Mouse (Mus musculus): ENCODE data around the gene Creb5. TPM values are rescaled to one million over a fixed set of nuclear protein-coding genes. Genes with fewer than 3 reads are reported as not detected.

Creb5 gene
- polyA plus RNA-seq, 1 experiment from 2014 or later, result 0.20 TPM

DNA sequence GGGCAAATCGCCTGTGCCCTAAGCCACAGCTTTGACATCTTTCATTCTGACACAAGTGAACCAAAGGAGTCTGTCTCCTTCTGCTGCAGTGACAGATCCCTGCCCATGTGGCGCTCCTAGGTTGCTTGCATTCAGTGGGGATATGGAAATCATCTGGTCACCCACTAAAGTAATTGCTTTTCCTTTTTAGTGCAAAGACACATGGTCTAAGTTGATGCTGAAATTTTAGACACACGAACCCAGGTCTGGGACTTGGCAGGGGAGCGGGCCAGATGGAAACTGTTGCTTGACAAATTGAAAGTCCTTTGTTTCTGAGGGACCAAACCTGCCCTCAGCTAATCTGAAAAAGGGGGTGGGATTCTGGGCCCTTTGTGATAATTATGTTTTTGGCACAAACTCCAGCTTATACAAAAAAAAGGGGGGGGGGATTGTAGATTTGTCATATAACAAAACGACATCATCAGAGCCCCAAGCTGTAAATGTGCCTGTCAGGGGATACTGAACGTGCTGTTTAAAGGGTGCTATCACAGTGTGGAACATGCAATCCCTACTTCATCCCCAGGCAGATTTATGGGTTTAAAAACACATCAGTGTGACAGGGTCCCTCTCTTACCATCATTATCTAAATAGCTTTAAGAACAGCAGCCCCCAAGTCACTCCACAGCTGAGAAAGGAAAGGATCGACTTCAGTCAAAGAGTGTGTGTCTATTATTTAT, 401.9 kb downstream of the Creb5 start:
- H3K4me2 ChIP-seq (ENCODE audit: low read depth, low read length), result no peak overlapping the region

DNA sequence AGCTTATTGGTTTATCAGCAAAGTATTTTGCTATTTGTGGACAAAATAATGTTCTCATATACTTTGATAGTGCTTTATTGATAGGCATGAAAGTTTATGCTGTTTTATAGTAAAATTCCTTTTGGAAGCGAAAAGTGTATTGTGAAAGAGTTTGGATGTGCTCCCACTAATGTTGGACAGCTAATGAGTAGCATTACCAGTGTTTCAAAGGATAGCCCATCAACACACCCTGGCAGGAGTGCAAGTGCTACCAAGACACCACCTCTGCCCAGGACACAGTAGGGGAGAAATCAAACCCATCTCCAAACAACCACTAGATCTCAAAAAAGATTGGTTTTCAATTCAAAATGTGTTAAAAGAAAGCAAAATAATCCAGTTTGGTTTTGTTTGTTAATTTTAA, 403.9 kb downstream of the Creb5 start:
- DNase-seq (no peak), ATAC-seq (no peak)
- no peaks in the 10 kb centered on the region for H3K9me3 ChIP-seq (ENCODE audit: low read length)
- H3K27ac ChIP-seq (ENCODE audit: low read depth), result no peak overlapping the region
- no peaks in the 10 kb centered on the region for H3K4me1 ChIP-seq (ENCODE audit: insufficient read depth)
- H3K27me3 ChIP-seq (ENCODE audit: insufficient read depth, low read length), result no peaks in the 10 kb centered on the region
- H3K9ac ChIP-seq (replicated peaks), result no peak overlapping the region
- no peak overlapping the region for H3K4me3 ChIP-seq (ENCODE audit: low read depth, low read length)
- no peak overlapping the region for H3K4me2 ChIP-seq (ENCODE audit: low read depth, low read length)
- TF ChIP-seq EP300 (IDR thresholded peaks at IDR 0.05; ENCODE audit: low read depth), result no peak
- TF ChIP-seq CTCF (IDR thresholded peaks at IDR 0.05; ENCODE audit: low read depth), result no peak
- H3K36me3 ChIP-seq (replicated peaks; ENCODE audit: insufficient read depth, low read length), result no peaks in the 10 kb centered on the region
- WGBS (ENCODE audit: insufficient replicate concordance), result 66% methylated on average over 1 of the region's 1 CpGs

More for the DNA sequence above, 401.9 kb downstream of the Creb5 start:
- H3K4me3 ChIP-seq (ENCODE audit: low read depth, low read length), result no peak overlapping the region
- no peak for ATAC-seq
- no peaks in the 10 kb centered on the region for H3K4me1 ChIP-seq (ENCODE audit: insufficient read depth)
- H3K27me3 ChIP-seq (ENCODE audit: insufficient read depth, low read length), result no peaks in the 10 kb centered on the region
- DNase-seq, result no peak
- H3K27ac ChIP-seq (ENCODE audit: low read depth), result no peak overlapping the region
- 65% methylated on average over 7 of the region's 7 CpGs for WGBS (ENCODE audit: insufficient replicate concordance)
- TF ChIP-seq CTCF (IDR thresholded peaks at IDR 0.05; ENCODE audit: low read depth) (no peak), EP300 (IDR thresholded peaks at IDR 0.05; ENCODE audit: low read depth) (no peak)
- H3K9ac ChIP-seq (replicated peaks), result no peak overlapping the region
- no peaks in the 10 kb centered on the region for H3K9me3 ChIP-seq (ENCODE audit: low read length)
- no peaks in the 10 kb centered on the region for H3K36me3 ChIP-seq (replicated peaks; ENCODE audit: insufficient read depth, low read length)

DNA sequence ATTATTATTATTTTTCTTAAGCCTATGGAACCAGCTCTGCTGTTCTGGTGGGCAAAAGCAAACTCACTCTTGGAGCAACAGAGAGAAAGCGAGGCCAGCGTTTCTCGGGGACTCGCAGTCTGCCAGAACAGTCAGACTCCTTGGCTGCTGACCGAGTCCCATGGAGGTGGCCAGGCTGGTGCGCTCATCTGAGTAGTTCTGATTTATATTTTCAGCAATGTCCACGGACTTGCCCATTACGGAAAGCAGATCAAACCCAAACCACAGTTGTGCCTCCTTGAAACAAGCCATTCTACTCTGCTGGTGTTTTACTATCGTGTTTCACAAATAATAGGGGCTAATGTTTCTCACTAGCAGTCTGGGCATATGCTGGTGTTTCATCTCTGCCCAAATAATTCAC, 408.1 kb downstream of the Creb5 start:
- Histone ChIP-seq H3K27me3 (ENCODE audit: insufficient read depth, low read length) (0 out of 2 replicates have a peak, but pooled peaks cover 5% of the 10 kb centered on the region), H3K9ac (replicated peaks) (no peak overlapping the region), H3K36me3 (replicated peaks; ENCODE audit: insufficient read depth, low read length) (no peaks in the 10 kb centered on the region), H3K9me3 (ENCODE audit: low read length) (no peaks in the 10 kb centered on the region), H3K27ac (ENCODE audit: low read depth) (no peak overlapping the region), H3K4me3 (ENCODE audit: low read depth, low read length) (no peak overlapping the region), H3K4me1 (ENCODE audit: insufficient read depth) (no peaks in the 10 kb centered on the region), H3K4me2 (ENCODE audit: low read depth, low read length) (no peak overlapping the region)
- TF ChIP-seq EP300 (IDR thresholded peaks at IDR 0.05; ENCODE audit: low read depth), result no peak
- no peak for TF ChIP-seq CTCF (IDR thresholded peaks at IDR 0.05; ENCODE audit: low read depth)
- ATAC-seq (no peak), DNase-seq (no peak)
- WGBS (ENCODE audit: insufficient replicate concordance), result 77% methylated on average over 9 of the region's 9 CpGs

DNA sequence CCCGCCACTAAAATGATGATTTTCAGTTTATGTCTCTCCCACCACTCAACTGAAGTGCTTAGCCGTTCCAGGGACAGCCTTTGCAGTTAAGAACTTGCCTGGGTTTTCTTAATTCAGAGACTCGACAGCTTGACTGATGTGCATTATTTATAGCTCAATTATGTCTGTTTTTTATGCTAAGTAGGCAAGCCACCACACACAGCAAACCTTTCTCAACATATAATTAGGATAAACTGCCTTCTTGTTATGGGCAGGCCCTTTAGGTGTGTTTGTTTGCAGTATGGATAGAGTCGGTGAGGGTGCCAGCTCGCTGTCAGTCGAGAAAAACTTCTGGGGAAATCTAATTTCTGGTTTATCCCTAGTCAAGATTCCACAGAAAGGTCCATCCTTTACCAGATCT, 409.4 kb downstream of the Creb5 start:
- Histone ChIP-seq H3K36me3 (replicated peaks; ENCODE audit: insufficient read depth, low read length) (no peaks in the 10 kb centered on the region), H3K27me3 (ENCODE audit: insufficient read depth, low read length) (0 out of 2 replicates have a peak, but pooled peaks cover 5% of the 10 kb centered on the region), H3K4me1 (ENCODE audit: insufficient read depth) (no peaks in the 10 kb centered on the region), H3K27ac (ENCODE audit: low read depth) (no peak overlapping the region), H3K4me3 (ENCODE audit: low read depth, low read length) (no peak overlapping the region), H3K4me2 (ENCODE audit: low read depth, low read length) (no peak overlapping the region), H3K9ac (replicated peaks) (no peak overlapping the region), H3K9me3 (ENCODE audit: low read length) (no peaks in the 10 kb centered on the region)
- ATAC-seq (no peak), DNase-seq (no peak)
- 70% methylated on average over 6 of the region's 6 CpGs for WGBS (ENCODE audit: insufficient replicate concordance)
- no peak for TF ChIP-seq CTCF (IDR thresholded peaks at IDR 0.05; ENCODE audit: low read depth)
- no peak for TF ChIP-seq EP300 (IDR thresholded peaks at IDR 0.05; ENCODE audit: low read depth)

DNA sequence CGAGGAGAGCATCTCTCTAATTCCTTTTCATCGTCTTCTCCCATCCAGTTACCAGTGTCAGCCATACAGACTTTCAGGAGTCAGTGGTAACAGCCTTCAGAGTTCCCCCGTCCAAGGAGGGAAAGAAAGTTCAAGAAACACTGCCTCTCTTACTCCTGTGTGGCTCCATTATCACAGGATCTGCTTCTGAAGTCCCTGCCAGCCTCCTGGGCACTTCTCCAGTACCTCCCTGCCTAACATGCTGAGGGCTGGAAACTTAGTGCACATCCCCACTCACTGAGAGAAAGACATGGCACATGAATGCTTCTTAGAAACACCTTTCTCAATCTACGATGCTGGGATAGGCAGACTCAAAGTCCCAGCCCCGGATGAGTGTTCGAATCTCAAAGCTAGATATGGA, 409.9 kb downstream of the Creb5 start:
- H3K9ac ChIP-seq (replicated peaks), result no peak overlapping the region
- DNase-seq, result no peak
- H3K27ac ChIP-seq (ENCODE audit: low read depth), result no peak overlapping the region
- H3K4me2 ChIP-seq (ENCODE audit: low read depth, low read length), result no peak overlapping the region
- no peaks in the 10 kb centered on the region for H3K36me3 ChIP-seq (replicated peaks; ENCODE audit: insufficient read depth, low read length)
- no peaks in the 10 kb centered on the region for H3K9me3 ChIP-seq (ENCODE audit: low read length)
- 0 out of 2 replicates have a peak, but pooled peaks cover 5% of the 10 kb centered on the region for H3K27me3 ChIP-seq (ENCODE audit: insufficient read depth, low read length)
- 76% methylated on average over 6 of the region's 6 CpGs for WGBS (ENCODE audit: insufficient replicate concordance)
- H3K4me1 ChIP-seq (ENCODE audit: insufficient read depth), result no peaks in the 10 kb centered on the region
- no peak overlapping the region for H3K4me3 ChIP-seq (ENCODE audit: low read depth, low read length)
- no peak for TF ChIP-seq EP300 (IDR thresholded peaks at IDR 0.05; ENCODE audit: low read depth)
- TF ChIP-seq CTCF (IDR thresholded peaks at IDR 0.05; ENCODE audit: low read depth), result no peak
- ATAC-seq, result no peak

DNA sequence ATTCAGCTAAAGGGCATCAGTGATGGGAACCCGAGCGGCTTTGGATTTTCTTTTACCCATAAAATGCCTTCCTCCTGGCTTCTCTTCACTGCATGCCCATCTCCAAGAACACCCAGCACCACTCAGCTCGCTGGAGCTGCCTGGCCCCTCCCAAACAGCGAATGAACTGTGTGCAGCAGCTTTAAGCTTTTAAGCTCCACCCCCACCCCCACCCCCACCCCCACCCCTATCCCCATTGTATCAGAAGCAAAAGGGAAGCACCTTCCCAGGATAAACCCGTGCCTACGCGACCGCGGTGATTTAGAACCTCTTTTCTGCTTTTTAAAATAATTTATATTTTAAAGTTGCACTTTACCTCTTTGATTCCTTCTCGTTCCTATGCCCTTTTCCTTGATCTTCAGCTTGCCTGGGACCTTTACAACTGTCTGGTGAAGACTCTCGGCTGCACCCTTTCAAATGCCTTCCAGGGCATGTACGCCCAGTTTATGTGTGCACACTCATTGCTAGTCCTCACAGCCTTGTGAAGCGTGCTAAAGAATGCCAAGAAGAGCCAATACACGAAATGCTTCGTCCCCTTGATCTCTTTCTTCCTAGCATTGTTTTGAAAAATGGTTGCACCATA, 411.2 kb downstream of the Creb5 start:
- Histone ChIP-seq H3K27ac (ENCODE audit: low read depth) (no peak overlapping the region), H3K4me1 (ENCODE audit: insufficient read depth) (no peaks in the 10 kb centered on the region), H3K4me2 (ENCODE audit: low read depth, low read length) (no peak overlapping the region), H3K27me3 (ENCODE audit: insufficient read depth, low read length) (0 out of 2 replicates have a peak, but pooled peaks cover 5% of the 10 kb centered on the region), H3K9ac (replicated peaks) (no peak overlapping the region), H3K9me3 (ENCODE audit: low read length) (no peaks in the 10 kb centered on the region), H3K4me3 (ENCODE audit: low read depth, low read length) (no peak overlapping the region), H3K36me3 (replicated peaks; ENCODE audit: insufficient read depth, low read length) (no peaks in the 10 kb centered on the region)
- ATAC-seq (no peak), DNase-seq (no peak)
- WGBS (ENCODE audit: insufficient replicate concordance), result 19% methylated on average over 15 of the region's 15 CpGs
- TF ChIP-seq EP300 (IDR thresholded peaks at IDR 0.05; ENCODE audit: low read depth) (no peak), CTCF (IDR thresholded peaks at IDR 0.05; ENCODE audit: low read depth) (no peak)
